Mouse (Mus musculus): Measurements from ENCODE around the gene Sub1.

DNA sequence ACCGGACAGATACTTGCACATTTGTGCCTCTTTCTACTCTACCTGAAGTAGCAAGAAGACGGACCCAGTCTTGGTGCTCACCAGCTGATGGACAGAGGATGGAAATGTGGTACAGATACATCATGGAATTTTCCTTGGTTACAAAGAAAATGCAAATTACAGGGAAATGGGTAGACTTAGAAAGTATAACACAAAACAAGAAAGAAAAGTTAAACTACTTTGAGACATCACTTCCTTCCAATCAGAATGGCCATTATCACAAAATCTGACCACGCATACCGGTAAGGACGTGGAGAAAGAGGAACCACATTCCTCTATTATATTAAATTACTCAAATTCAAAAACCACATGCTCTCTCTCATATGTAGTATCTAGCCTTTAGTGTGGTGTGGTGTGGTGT is 12.1 kb upstream of the Sub1 start:
- TF ChIP-seq CTCF (IDR thresholded peaks at IDR 0.05; ENCODE audit: extremely low read depth, insufficient read length, insufficient replicate concordance, low read depth, low read length) (no peak), POLR2A (IDR thresholded peaks at IDR 0.05; ENCODE audit: low read depth, low read length) (no peak)
